Mouse (Mus musculus) neural tube, embryonic 14.5 days (tissue): ENCODE results near the gene AC131692.1. TPM values are rescaled to one million over a fixed set of nuclear protein-coding genes. Genes with fewer than 3 reads are reported as not detected.
A peak's percentile ranks its signal among the peaks of the same experiment; 100 is the strongest.
"Not testable (repeated sequence)": the region's sequence is repeated elsewhere in the genome, so short reads cannot be mapped to it uniquely, and the experiment has no call there.

Experiments
- ATAC-seq: fragments of 200-750 bp; cut with Nextera tagmentation; 2 replicates; pipeline ENCODE4 v1.8.0; 2017; ENCODE audit warnings: low read depth, mild to moderate bottlenecking, moderate TSS enrichment, moderate library complexity
- H3K27ac ChIP-seq: fragments of 300-500 bp; sonication (generic); 2 replicates; pipeline ENCODE4 v1.5.1; 2014; ENCODE audit warnings: low read depth, mild to moderate bottlenecking, control low read depth, low read length, moderate library complexity, mixed read lengths
- H3K27me3 ChIP-seq: fragments of 300-500 bp; sonication (generic); 2 replicates; pipeline ENCODE4 v1.6.1; 2014; ENCODE audit warnings: low read length; ENCODE audit not compliant: control insufficient read depth, insufficient read depth
- H3K36me3 ChIP-seq: fragments of 300-500 bp; sonication (generic); 2 replicates; pipeline ENCODE4 v1.6.1; 2014; ENCODE audit warnings: low read length, mixed read lengths; ENCODE audit not compliant: control insufficient read depth, insufficient read depth
- H3K4me1 ChIP-seq: fragments of 300-500 bp; sonication (generic); 2 replicates; pipeline ENCODE4 v1.6.1; 2014; ENCODE audit warnings: low read length; ENCODE audit not compliant: control insufficient read depth, insufficient read depth
- H3K4me2 ChIP-seq: fragments of 300-500 bp; sonication (generic); 2 replicates; pipeline ENCODE4 v1.6.1; 2014; ENCODE audit warnings: mild to moderate bottlenecking, low read depth, low read length, control low read depth
- H3K4me3 ChIP-seq: fragments of 300-500 bp; sonication (generic); 2 replicates; pipeline ENCODE4 v1.5.1; 2014; ENCODE audit warnings: low read depth, low read length, control low read depth, mixed read lengths
- H3K9ac ChIP-seq: fragments of 300-500 bp; sonication (generic); replicated peaks from 2 replicates; pipeline ENCODE4 v1.6.1; 2014; ENCODE audit warnings: low read depth, mild to moderate bottlenecking, control low read depth, low read length, mixed read lengths
- H3K9me3 ChIP-seq: fragments of 300-500 bp; sonication (generic); 2 replicates; pipeline ENCODE4 v1.6.1; 2016; ENCODE audit warnings: low read length; ENCODE audit not compliant: control insufficient read depth
- WGBS: fragments of 180-500 bp; shearing (Covaris S2); extraction: QIAGEN DNeasy Blood & Tissue Kit; methylation state at CpG from one replicate; pipeline ENCODE4 v1.1.7; 2014; 5-methylcytosine and 5-hydroxymethylcytosine counted together
- polyA plus RNA-seq: library from polyadenylated mRNA; unstranded; fragments of >200 nt; fragmentation: Nextera tagmentation; extraction: Ambion mirVana; gene quantifications from 2 replicates; pipeline ENCODE4 v1.2.1, GENCODE M21; 2014

AC131692.1 gene
- polyA plus RNA-seq, 1 experiment from 2014 or later, result not detected

DNA sequence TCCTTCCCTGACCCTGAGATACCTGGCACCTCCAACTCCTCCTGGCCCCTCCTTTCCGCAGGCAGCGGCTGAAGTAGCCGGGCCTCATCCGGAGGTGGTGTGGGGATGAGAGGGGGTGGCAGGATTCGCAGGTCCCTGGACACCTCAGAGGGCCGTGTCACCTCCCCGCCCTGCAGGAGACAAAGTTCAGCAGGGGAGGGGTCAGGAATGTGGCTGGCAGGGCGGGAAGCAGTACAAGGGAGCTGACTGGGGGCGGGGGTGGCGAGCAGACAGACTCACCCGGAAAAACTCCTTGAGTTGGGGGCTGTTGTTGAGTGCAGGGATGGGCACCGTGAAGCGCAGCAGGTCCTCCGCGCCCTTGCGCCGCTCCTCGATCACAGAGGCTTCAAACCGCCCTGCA lies 27.5 kb downstream of the AC131692.1 start:
- Histone ChIP-seq H3K9me3 (no peaks in the 10 kb centered on the region), H3K4me1 (peaks cover 9% of the 10 kb centered on the region), H3K27ac (no peak overlapping the region), H3K36me3 (no peaks in the 10 kb centered on the region), H3K4me2 (no peak overlapping the region), H3K4me3 (no peak overlapping the region), H3K27me3 (no peaks in the 10 kb centered on the region), H3K9ac (no peak overlapping the region)
- ATAC-seq, result no peak
- WGBS, result 38% methylated on average over 18 of the region's 19 CpGs

DNA sequence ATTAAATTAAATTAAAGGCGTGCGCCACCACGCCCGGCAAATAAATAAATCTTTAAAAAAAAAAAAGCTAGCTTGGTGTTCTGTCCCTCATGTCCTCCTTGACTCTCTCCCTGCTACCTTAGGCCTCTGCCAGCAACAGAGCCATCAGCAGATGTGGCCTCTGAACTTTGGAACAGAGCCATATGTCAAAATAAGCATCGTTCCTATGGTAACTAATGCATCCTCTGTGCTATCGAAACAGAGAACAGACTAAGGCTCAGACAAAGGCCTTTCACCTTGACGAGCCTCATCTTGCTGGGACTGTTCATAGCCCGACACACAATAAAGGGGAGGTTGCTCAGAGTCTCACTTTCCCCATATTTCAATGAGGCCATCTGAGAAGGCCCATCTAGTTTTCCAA lies 29.1 kb downstream of the AC131692.1 start:
- ATAC-seq, result no peak
- H3K27ac ChIP-seq, result no peak overlapping the region
- peaks cover under 1% of the 10 kb centered on the region; the same call in 1 of the 2 replicates for H3K4me1 ChIP-seq
- no peak overlapping the region for H3K4me3 ChIP-seq
- H3K9ac ChIP-seq, result no peak overlapping the region
- H3K9me3 ChIP-seq, result no peaks in the 10 kb centered on the region
- 62% methylated on average over 8 of the region's 8 CpGs for WGBS
- H3K36me3 ChIP-seq, result no peaks in the 10 kb centered on the region
- no peak overlapping the region for H3K4me2 ChIP-seq
- no peaks in the 10 kb centered on the region for H3K27me3 ChIP-seq

DNA sequence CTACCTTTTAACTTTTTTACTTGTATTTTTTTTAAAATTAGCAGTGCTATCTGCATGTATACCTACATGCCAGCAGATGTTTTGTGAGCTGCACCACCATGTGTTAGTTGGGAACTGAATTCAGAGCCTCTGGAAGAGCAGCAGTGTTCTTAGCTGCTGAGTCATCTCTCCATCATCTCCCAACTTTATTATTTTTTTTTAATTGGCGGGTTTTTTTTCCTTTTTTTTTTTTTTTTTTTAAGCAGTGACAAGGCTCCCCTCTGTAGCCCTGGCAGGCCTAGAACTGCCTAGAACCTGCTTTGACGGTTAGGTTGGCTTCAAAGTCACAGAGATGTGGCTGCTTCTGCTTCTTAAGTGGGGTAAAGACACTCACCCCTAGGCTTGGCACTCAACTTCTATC lies 30.7 kb downstream of the AC131692.1 start:
- ATAC-seq, result no peak
- H3K27ac ChIP-seq, result no peak overlapping the region
- peaks cover 3% of the 10 kb centered on the region; the same call in 1 of the 2 replicates for H3K4me1 ChIP-seq
- H3K27me3 ChIP-seq, result no peaks in the 10 kb centered on the region
- no peaks in the 10 kb centered on the region for H3K9me3 ChIP-seq
- 91% methylated on average over 2 of the region's 2 CpGs for WGBS
- H3K36me3 ChIP-seq, result no peaks in the 10 kb centered on the region
- H3K4me2 ChIP-seq, result no peak overlapping the region
- no peak overlapping the region for H3K4me3 ChIP-seq
- no peak overlapping the region for H3K9ac ChIP-seq

DNA sequence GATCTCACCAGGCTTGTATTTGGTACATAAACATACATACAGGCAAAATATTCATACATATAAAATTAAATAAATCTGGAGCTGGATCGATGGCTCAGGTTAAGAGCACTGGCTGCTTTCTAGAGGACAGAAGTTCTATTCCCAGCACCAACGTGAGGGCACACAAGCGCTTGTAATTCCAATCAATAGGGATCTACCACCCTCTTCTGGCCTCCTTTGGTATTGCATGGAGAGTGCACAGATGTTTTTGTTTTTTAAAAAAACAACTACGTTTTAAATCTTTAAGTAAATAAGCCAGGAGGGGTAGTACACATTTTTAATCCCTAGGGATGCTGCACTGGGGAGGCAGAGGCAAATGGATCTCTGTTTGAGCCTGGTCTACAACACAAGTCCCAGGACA lies 32.1 kb downstream of the AC131692.1 start:
- Histone ChIP-seq H3K27ac (no peak overlapping the region), H3K27me3 (no peaks in the 10 kb centered on the region), H3K4me3 (no peak overlapping the region), H3K9me3 (no peaks in the 10 kb centered on the region), H3K4me1 (peaks cover 3% of the 10 kb centered on the region; the same call in 1 of the 2 replicates), H3K4me2 (no peak overlapping the region), H3K36me3 (no peaks in the 10 kb centered on the region), H3K9ac (no peak overlapping the region)
- WGBS, result 23% methylated on average over 4 of the region's 4 CpGs
- no peak for ATAC-seq

DNA sequence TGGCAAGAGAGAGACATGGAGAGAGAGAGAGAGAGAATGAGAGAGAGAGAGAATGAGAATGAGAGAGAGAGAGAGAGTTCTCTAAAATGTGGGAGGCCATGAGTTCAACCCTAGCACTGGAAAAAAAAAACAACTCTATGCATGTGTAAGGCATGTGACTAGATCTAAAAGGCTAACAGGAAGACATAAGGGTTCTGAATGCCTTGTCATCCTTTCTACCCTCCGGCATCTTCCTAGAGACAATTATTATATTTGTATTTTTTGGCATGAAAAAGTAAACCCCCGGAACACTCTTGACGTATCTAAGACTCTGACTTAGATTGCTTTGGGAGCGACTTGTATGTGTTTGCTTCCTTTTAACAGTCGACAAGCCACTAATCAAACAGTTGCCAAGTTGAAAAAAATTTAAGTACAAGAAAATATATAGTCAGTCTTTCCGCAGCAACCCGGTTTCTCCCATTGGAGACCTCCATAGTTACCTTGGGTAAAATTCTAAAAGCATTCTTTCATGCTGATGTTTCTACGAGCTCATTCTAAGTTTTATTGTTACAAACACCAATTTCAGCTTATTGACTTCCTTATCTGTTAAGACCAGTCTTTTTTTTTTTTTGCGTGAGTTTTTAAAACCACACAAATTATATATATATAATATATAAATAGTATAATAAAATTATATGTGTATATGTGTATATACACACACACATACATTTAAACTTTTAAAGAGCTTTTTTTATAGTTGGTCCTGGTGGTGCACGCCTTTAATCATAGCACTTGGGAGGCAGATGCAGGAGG lies 32.8 kb downstream of the AC131692.1 start:
- H3K4me1 ChIP-seq, result peaks cover 3% of the 10 kb centered on the region; the same call in 1 of the 2 replicates
- H3K4me3 ChIP-seq, result peak overlapping the region; percentile 48
- H3K9me3 ChIP-seq, result no peaks in the 10 kb centered on the region
- 72% methylated on average over 10 of the region's 10 CpGs for WGBS
- no peak for ATAC-seq
- no peaks in the 10 kb centered on the region for H3K36me3 ChIP-seq
- H3K9ac ChIP-seq, result no peak overlapping the region
- no peak overlapping the region for H3K27ac ChIP-seq
- H3K27me3 ChIP-seq, result no peaks in the 10 kb centered on the region
- H3K4me2 ChIP-seq, result peak overlapping the region; percentile 45

DNA sequence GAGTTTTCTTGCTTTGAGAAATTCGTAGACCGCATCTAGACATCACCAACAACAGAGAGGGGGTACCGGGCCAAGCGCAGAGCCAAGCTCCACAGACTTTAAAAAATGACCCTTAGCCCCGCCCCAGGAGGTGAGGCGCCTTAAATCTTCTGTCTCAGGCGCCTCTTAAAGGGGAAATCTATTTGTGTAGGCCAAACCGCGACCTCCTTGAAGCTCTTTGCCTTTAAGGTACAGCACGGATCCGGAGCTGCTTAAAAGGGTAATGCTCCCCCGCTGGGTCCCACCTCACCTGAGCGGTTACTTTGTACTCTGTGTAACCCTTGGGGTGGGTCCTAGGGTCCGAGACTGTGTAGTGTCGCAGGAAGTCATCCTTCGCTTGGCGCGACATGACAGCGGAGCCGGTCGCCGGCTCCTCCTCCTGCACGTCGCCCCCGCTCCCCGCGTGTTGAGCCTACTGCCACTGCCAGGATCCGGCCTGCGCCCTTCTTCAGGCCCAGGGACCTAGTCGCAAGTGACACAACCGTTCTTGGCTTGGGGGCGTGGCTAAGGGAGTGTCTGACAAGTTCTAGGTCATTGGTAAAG lies 33.6 kb downstream of the AC131692.1 start, which contains the start of gene Snx15:
Gene Snx15 (minus strand): TSS at position 545 of the 582 bp plus-strand sequence.
- Histone ChIP-seq H3K9ac (peak within 1 kb of the TSS; percentile 63), H3K36me3 (no peaks in the 10 kb centered on the region), H3K27ac (peak within 1 kb of the TSS; percentile 88), H3K4me2 (peak within 1 kb of the TSS; percentile 45), H3K27me3 (no peaks in the 10 kb centered on the region), H3K4me1 (peaks cover 3% of the 10 kb centered on the region; the same call in 1 of the 2 replicates), H3K4me3 (peak within 1 kb of the TSS; percentile 48), H3K9me3 (no peaks in the 10 kb centered on the region)
- peak; percentile 95 for ATAC-seq
- under 1% methylated on average over 32 of the region's 32 CpGs for WGBS

DNA sequence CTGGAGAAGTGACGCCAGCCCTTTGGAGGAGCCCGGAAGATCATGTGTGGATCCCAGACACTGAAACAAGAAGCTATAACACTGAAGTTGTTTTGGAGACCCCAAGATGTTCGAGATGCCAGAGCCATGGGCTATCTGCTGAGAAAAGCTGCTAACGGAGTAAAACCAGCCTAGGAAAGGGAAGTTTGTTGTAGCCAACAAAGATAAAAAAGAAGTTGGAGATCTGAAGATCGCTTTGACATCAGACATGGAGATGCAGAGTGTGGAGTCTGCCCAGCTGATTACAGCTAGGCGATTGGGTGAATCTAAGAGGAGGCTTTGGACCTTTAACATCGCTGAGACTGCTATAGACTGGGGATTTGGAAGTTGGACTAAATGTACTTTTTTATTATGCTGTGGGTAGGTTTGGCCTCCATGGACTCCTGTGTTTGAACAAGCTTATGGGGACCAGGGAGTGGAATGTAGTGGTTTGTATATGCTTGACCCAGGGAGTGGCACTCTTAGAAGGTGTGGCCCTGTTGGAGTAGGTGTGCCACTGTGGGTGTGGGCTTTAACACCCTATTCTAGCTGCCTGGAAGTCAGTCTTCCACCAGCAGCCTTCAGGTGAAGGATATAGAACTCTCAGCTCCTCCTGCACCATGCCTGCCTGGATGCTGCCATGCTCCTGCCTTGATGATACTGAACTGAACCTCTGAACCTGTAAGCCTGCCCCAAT lies 36.4 kb downstream of the AC131692.1 start:
- H3K9ac ChIP-seq, H3K4me2 ChIP-seq, H3K9me3 ChIP-seq, H3K4me3 ChIP-seq, H3K36me3 ChIP-seq, H3K4me1 ChIP-seq, ATAC-seq, H3K27me3 ChIP-seq, H3K27ac ChIP-seq: not testable (repeated sequence)
- 83% methylated on average over 7 of the region's 7 CpGs for WGBS

DNA sequence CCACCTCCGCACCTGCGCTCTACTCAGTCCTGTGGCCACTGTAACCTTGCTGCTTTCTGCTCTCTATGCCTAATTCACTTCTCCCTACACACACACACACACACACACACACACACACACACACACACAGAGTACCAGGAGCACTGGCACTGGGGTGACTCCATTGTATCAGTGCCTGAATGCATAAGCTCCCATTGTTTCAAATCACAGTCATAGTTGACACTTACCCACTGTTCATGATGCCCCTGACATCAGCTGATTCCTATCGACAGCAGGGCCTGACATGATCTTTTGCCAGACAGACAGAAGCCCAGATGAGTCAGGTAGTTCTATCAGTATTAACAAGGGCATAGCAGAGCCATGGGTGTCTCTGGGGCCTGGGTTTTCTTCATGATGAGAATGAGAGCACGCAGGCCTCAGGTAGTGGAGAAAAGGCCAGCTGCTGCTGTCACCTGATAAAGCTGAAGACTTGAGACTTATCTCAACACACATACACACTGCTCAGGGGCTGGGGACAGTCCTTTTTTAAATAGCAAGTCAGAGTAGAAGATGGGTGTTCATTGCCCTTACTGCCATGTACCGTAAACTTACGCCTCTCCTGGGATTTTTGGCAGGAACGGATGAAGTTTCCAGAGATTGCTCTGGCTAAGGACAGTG lies 38.1 kb downstream of the AC131692.1 start:
- H3K27ac ChIP-seq, result no peak overlapping the region
- no peak overlapping the region for H3K4me2 ChIP-seq
- no peaks in the 10 kb centered on the region for H3K9me3 ChIP-seq
- H3K4me3 ChIP-seq, result no peak overlapping the region
- H3K27me3 ChIP-seq, result no peaks in the 10 kb centered on the region
- H3K9ac ChIP-seq, result no peak overlapping the region
- peaks cover 3% of the 10 kb centered on the region; the same call in 1 of the 2 replicates for H3K4me1 ChIP-seq
- peaks cover 11% of the 10 kb centered on the region for H3K36me3 ChIP-seq
- no peak for ATAC-seq
- WGBS, result 80% methylated on average over 7 of the region's 7 CpGs
